Mouse (Mus musculus) inflammation-experienced regulatory T-cells, adult 6 months (primary cell): ENCODE results near the gene Crebbp. TPM values are rescaled to one million over a fixed set of nuclear protein-coding genes. Genes with fewer than 3 reads are reported as not detected.
A peak's percentile ranks its signal among the peaks of the same experiment; 100 is the strongest.
"Not testable (repeated sequence)": the region's sequence is repeated elsewhere in the genome, so short reads cannot be mapped to it uniquely, and the experiment has no call there.

Experiments used
- ATAC-seq: one replicate; pipeline ENCODE4 v1.8.0; 2017
- polyA plus RNA-seq, 3 experiments: library from polyadenylated mRNA; unstranded; fragments of 100-300 nt; shearing (Covaris generic); gene quantifications; one replicate each; pipeline ENCODE4 v1.2.1; 2017

Crebbp gene
- 10 to 100 TPM; 54.1 to 77.8 (median 69.3) TPM for polyA plus RNA-seq

- peak; percentile 76 for ATAC-seq
Measured at GRCm38 (mm10) chr16:4213799-4214551, at the start of gene Crebbp. Crebbp (minus strand) TSS chr16:4213997.

GRCm38 (mm10) chr16:4263486-4263885 lies 49.7 kb upstream of the Crebbp start:
- ATAC-seq: no peak

- no peak for ATAC-seq
Measured at GRCm38 (mm10) chr16:4257546-4257945, 43.7 kb upstream of the Crebbp start.

- ATAC-seq: no peak
Measured at GRCm38 (mm10) chr16:4248791-4249190, 35.0 kb upstream of the Crebbp start.

GRCm38 (mm10) chr16:4245241-4245640 lies 31.4 kb upstream of the Crebbp start:
- ATAC-seq: not testable (repeated sequence)

- ATAC-seq: no peak
Measured at GRCm38 (mm10) chr16:4236131-4236530, 22.3 kb upstream of the Crebbp start.

GRCm38 (mm10) chr16:4235587-4235986 lies 21.8 kb upstream of the Crebbp start:
- no peak for ATAC-seq

GRCm38 (mm10) chr16:4225841-4226240 lies 12.0 kb upstream of the Crebbp start:
- ATAC-seq: no peak

GRCm38 (mm10) chr16:4214631-4215240 lies 939 bp upstream of the Crebbp start:
- ATAC-seq: no peak

GRCm38 (mm10) chr16:4212963-4213798 lies 616 bp downstream of the Crebbp start:
- peak; percentile 30 for ATAC-seq

GRCm38 (mm10) chr16:4212167-4212962 lies 1.4 kb downstream of the Crebbp start:
- no peak for ATAC-seq

- ATAC-seq: no peak
Measured at GRCm38 (mm10) chr16:4210290-4210689, 3.5 kb downstream of the Crebbp start.

- no peak for ATAC-seq
Measured at GRCm38 (mm10) chr16:4203592-4203991, 10.2 kb downstream of the Crebbp start.

- ATAC-seq: no peak
Measured at GRCm38 (mm10) chr16:4199995-4200394, 13.8 kb downstream of the Crebbp start.

- no peak for ATAC-seq
Measured at GRCm38 (mm10) chr16:4199566-4199965, 14.2 kb downstream of the Crebbp start.

GRCm38 (mm10) chr16:4198004-4198403 lies 15.8 kb downstream of the Crebbp start:
- no peak for ATAC-seq

GRCm38 (mm10) chr16:4190166-4190565 lies 23.6 kb downstream of the Crebbp start:
- no peak for ATAC-seq

GRCm38 (mm10) chr16:4175134-4175533 lies 38.7 kb downstream of the Crebbp start:
- no peak for ATAC-seq

- ATAC-seq: no peak
Measured at GRCm38 (mm10) chr16:4169530-4169929, 44.3 kb downstream of the Crebbp start.

- ATAC-seq: no peak
Measured at GRCm38 (mm10) chr16:4168476-4168875, 45.3 kb downstream of the Crebbp start.

- ATAC-seq: no peak
Measured at GRCm38 (mm10) chr16:4160898-4161247, 52.9 kb downstream of the Crebbp start.

GRCm38 (mm10) chr16:4160246-4160897 lies 53.4 kb downstream of the Crebbp start:
- ATAC-seq: no peak
